ENCODE assay signal across 25 mouse cellular contexts in the genomic region with DNA sequence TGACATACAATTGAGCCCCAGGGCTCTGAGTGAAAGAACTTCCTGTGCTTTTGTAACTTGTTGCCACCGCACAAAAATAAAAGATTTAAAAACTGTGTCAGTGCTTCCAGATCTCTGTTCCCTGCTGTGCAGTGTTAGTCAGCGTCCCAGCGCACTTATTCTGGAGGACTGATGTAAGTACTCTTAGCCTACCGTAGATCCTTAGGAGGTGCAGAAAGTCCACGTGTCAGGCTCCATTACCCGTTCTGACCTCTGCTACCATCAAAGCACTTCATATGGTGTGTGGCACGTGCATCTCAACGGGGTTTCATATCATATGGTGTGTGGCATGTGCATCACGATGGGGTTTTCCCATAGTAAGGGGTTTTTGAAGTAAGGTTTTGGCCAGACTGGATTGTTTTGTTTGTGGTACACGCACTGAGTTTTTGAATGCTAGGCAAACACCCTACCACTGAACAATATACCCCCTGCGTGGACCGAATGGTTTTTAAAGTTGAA. TPM values are rescaled to one million over a fixed set of nuclear protein-coding genes. Genes with fewer than 3 reads are reported as not detected.
DNase-seq lines count a peak whose midpoint lies in the region; ATAC-seq and TF ChIP-seq lines count a peak whose summit lies in the region.
"Had no signal": no experiment of that assay in that cellular context is flagged by ENCODE, and none has a peak within 500 bp of the region (broad histone marks: within the 10 kb centered on the region; RNA-seq: fewer than 3 reads in every experiment).

No protein-coding gene starts in this region.

- no peaks in the 10 kb centered on the region for H3K27me3 ChIP-seq in hindbrain, postnatal 0 days (ENCODE audit: insufficient read depth, low read length)
- no peaks in the 10 kb centered on the region for H3K27me3 ChIP-seq in hindbrain, embryonic 10.5 days (ENCODE audit: insufficient read depth, poor library complexity, severe bottlenecking)
- no peaks in the 10 kb centered on the region for H3K27me3 ChIP-seq in CH12.LX (replicated peaks)
- H3K27me3 ChIP-seq: embryonic facial prominence, embryonic 13.5 days; forebrain, embryonic 12.5 days; forebrain, embryonic 15.5 days had no signal

- H3K27ac ChIP-seq in hindbrain, postnatal 0 days = no peak overlapping the region
- H3K27ac ChIP-seq in hindbrain, embryonic 10.5 days = no peak overlapping the region
- no peak overlapping the region for H3K27ac ChIP-seq in CH12.LX (ENCODE audit: insufficient read depth, low read depth)
- H3K27ac ChIP-seq: embryonic facial prominence, embryonic 10.5 days; embryonic facial prominence, embryonic 13.5 days; forebrain, embryonic 12.5 days; forebrain, embryonic 15.5 days; gastrocnemius, adult 2 months; hindbrain, embryonic 14.5 days had no signal

- H3K4me1 ChIP-seq in hindbrain, postnatal 0 days (ENCODE audit: insufficient read depth, low read length) = no peaks in the 10 kb centered on the region
- H3K4me1 ChIP-seq in hindbrain, embryonic 10.5 days (replicated peaks) = no peaks in the 10 kb centered on the region
- H3K4me1 ChIP-seq in CH12.LX (ENCODE audit: control insufficient read depth in 1 of 2, insufficient read depth in 2 of 2) = peaks cover 2 to 8% of the 10 kb centered on the region in 2 experiments; a peak in 2 of 4 replicates
- H3K4me1 ChIP-seq: embryonic facial prominence, embryonic 10.5 days; embryonic facial prominence, embryonic 13.5 days; forebrain, embryonic 12.5 days; forebrain, embryonic 15.5 days had no signal

- H3K4me3 ChIP-seq in hindbrain, postnatal 0 days (ENCODE audit: low read length) = no peak overlapping the region
- H3K4me3 ChIP-seq in hindbrain, embryonic 10.5 days = no peak overlapping the region
- no peak overlapping the region for H3K4me3 ChIP-seq in CH12.LX (replicated peaks in 1 of 3; ENCODE audit: low read depth in 2 of 3, low read length in 2 of 3, poor library complexity in 1 of 3)
- H3K4me3 ChIP-seq: embryonic facial prominence, embryonic 10.5 days; embryonic facial prominence, embryonic 13.5 days; erythroblast, embryonic 14.5 days; forebrain, embryonic 12.5 days; forebrain, embryonic 15.5 days; gastrocnemius, adult 2 months had no signal

- no peaks in the 10 kb centered on the region for H3K9me3 ChIP-seq in hindbrain, postnatal 0 days (ENCODE audit: low read length)
- H3K9me3 ChIP-seq in hindbrain, embryonic 10.5 days = no peaks in the 10 kb centered on the region
- no peaks in the 10 kb centered on the region for H3K9me3 ChIP-seq in CH12.LX (replicated peaks; ENCODE audit: low read length)
- H3K9me3 ChIP-seq: embryonic facial prominence, embryonic 10.5 days; embryonic facial prominence, embryonic 13.5 days; forebrain, embryonic 12.5 days; forebrain, embryonic 15.5 days had no signal

- no peak for TF ChIP-seq RAD21 in CH12.LX (IDR thresholded peaks at IDR 0.05; ENCODE audit: low read depth, low read length)

- H3K79me2 ChIP-seq in CH12.LX (replicated peaks; ENCODE audit: control insufficient read depth, extremely low read depth, insufficient read depth, poor library complexity, severe bottlenecking) = no peaks in the 10 kb centered on the region

- in situ Hi-C loops in CH12.LX (cut with MboI; ENCODE audit: low pct_ligation_motif_present, low pct_unique_long_range_greater_than_20kb, low sequenced_read_pairs) = no loop called here

- DNase-seq in frontal cortex, postnatal 10 days (ENCODE audit: low spot score in 2 of 2) = no peak
- peak; percentile 22 for DNase-seq in hindbrain, postnatal 0 days (ENCODE audit: low spot score)
- no peak for DNase-seq in hindbrain, embryonic 10.5 days (ENCODE audit: low spot score)
- DNase-seq in CH12.LX (ENCODE audit: extremely low read depth) (peak; percentile 17), ZHBTc4 (ENCODE audit: low read depth, low spot score) (peak; percentile 24)
- DNase-seq in spleen, postnatal 4 days (ENCODE audit: low spot score in 2 of 2) = no peak
- DNase-seq in cerebellum, postnatal 10 days = no peak
- DNase-seq: adrenal gland, postnatal 10 days; adrenal gland, postnatal 36 days; cerebellum, adult 11 months; cerebellum, adult 9-11 months; cerebellum, postnatal 36 days; embryo, embryonic 11 days; gastrocnemius, adult 2 months; gastrocnemius, postnatal 14 days; heart, adult 18-20 months; heart, postnatal 36 days had no signal

- H3K4me2 ChIP-seq in hindbrain, postnatal 0 days (ENCODE audit: low read depth, low read length) = no peak overlapping the region
- no peak overlapping the region for H3K4me2 ChIP-seq in CH12.LX (ENCODE audit: insufficient read depth, low read depth, poor library complexity, severe bottlenecking)
- H3K4me2 ChIP-seq: embryonic facial prominence, embryonic 13.5 days; forebrain, embryonic 12.5 days; forebrain, embryonic 15.5 days; hindbrain, embryonic 14.5 days had no signal

- no peak for TF ChIP-seq EP300 in CH12.LX (IDR thresholded peaks at IDR 0.05; ENCODE audit: low read length)

- dilution Hi-C loops in CH12.LX (cut with MboI; ENCODE audit: extremely low pct_ligation_motif_present, extremely low pct_unique_long_range_greater_than_20kb, low sequenced_read_pairs) = no loop called here

- 82% methylated on average over 12 of the region's 12 CpGs for WGBS in hindbrain, postnatal 0 days
- WGBS in hindbrain, embryonic 10.5 days = 91% methylated on average over 12 of the region's 12 CpGs

- ATAC-seq in frontal cortex, adult (ENCODE audit: low TSS enrichment) = 0 out of 2 replicates have a peak, but pooled peaks have one; percentile 26
- ATAC-seq in hindbrain, postnatal 0 days = peak; percentile 53; the same call in 1 of the 2 replicates
- ATAC-seq: forebrain, embryonic 15.5 days; intestine, postnatal 0 days had no signal

- peaks cover 47% of the 10 kb centered on the region for H3K36me3 ChIP-seq in hindbrain, postnatal 0 days (ENCODE audit: insufficient read depth, low read length)
- H3K36me3 ChIP-seq in hindbrain, embryonic 10.5 days = peaks cover 66% of the 10 kb centered on the region
- H3K36me3 ChIP-seq in CH12.LX (replicated peaks in 1 of 2; ENCODE audit: control insufficient read depth in 1 of 2, insufficient read depth in 1 of 2, low read length in 1 of 2) = peaks cover 36 to 60% of the 10 kb centered on the region in 2 experiments

- TF ChIP-seq CTCF in hindbrain, postnatal 0 days (IDR thresholded peaks at IDR 0.05; ENCODE audit: low read depth) = no peak
- TF ChIP-seq CTCF in CH12.LX (conservative IDR thresholded peaks at IDR 0.05 in 1 of 2, IDR thresholded peaks at IDR 0.05 in 1 of 2; ENCODE audit: low read depth in 2 of 2, low read length in 2 of 2) = no peak

- H3K9ac ChIP-seq in hindbrain, postnatal 0 days (replicated peaks; ENCODE audit: low read length) = no peak overlapping the region
- no peak overlapping the region for H3K9ac ChIP-seq in CH12.LX (ENCODE audit: insufficient read depth, low read depth)
- H3K9ac ChIP-seq: embryonic facial prominence, embryonic 13.5 days; forebrain, embryonic 12.5 days; forebrain, embryonic 15.5 days; hindbrain, embryonic 14.5 days had no signal

- TF ChIP-seq POLR2A in CH12.LX (IDR thresholded peaks at IDR 0.05; ENCODE audit: low read depth, low read length) = no peak

TF ChIP-seq in CH12.LX, 34 proteins besides CTCF, POLR2A, EP300 and RAD21:
- TF ChIP-seq BHLHE40 (IDR thresholded peaks at IDR 0.05; ENCODE audit: low read depth, low read length) (peak; percentile 94), MYC (IDR thresholded peaks at IDR 0.05; ENCODE audit: low read depth, low read length) (no peak), E2F4 (IDR thresholded peaks at IDR 0.05; ENCODE audit: insufficient replicate concordance, low read depth, low read length) (no peak)

RNA-seq across cellular contexts. Expression of gene Psmc2, which starts 18.7 kb away (rescaled TPM):
- total RNA-seq in hindbrain, postnatal 0 days (2014; rRNA removed) = 28.3 and 36.9 TPM in 2 replicates
- 185 and 186 TPM in 2 replicates for polyA plus RNA-seq in hindbrain, postnatal 0 days (2015; fragmentation: Nextera tagmentation; extraction: Ambion mirVana)
- polyA plus RNA-seq in hindbrain, embryonic 10.5 days (2016; fragmentation: Nextera tagmentation; extraction: Ambion mirVana) = 231 and 236 TPM in 2 replicates
- total RNA-seq in CH12.LX (2012; rRNA removed) = 115 and 161 TPM in 2 replicates
- total RNA-seq in CH12.LX (2014; rRNA removed) = 87.4 and 90.1 TPM in 2 replicates
- polyA plus RNA-seq in CH12.LX (2012; ENCODE audit: insufficient read length, low read depth) = 208 and 232 TPM in 2 replicates

RNA-seq across cellular contexts. Expression of gene Dnajc2, which starts 18.7 kb away (rescaled TPM):
- 14.5 and 20.0 TPM in 2 replicates for total RNA-seq in hindbrain, postnatal 0 days (2014; rRNA removed)
- 69.8 and 70.7 TPM in 2 replicates for polyA plus RNA-seq in hindbrain, postnatal 0 days (2015; fragmentation: Nextera tagmentation; extraction: Ambion mirVana)
- 67.1 and 94.3 TPM in 2 replicates for polyA plus RNA-seq in hindbrain, embryonic 10.5 days (2016; fragmentation: Nextera tagmentation; extraction: Ambion mirVana)
- 79.2 and 98.5 TPM in 2 replicates for total RNA-seq in CH12.LX (2012; rRNA removed)
- 138 and 151 TPM in 2 replicates for total RNA-seq in CH12.LX (2014; rRNA removed)
- 242 and 268 TPM in 2 replicates for polyA plus RNA-seq in CH12.LX (2012; ENCODE audit: insufficient read length, low read depth)

Comparison
In these comparisons a context has a peak if more than half of its experiments do, and no peak if none do; other contexts are left out.
1. DNase-seq: peak in hindbrain, postnatal 0 days (single experiment), CH12.LX (single experiment) and ZHBTc4 (single experiment); none in frontal cortex, postnatal 10 days (0 of 2), hindbrain, embryonic 10.5 days (single experiment), spleen, postnatal 4 days (0 of 2) and cerebellum, postnatal 10 days (0 of 2).